Mouse (Mus musculus) kidney, postnatal 36 days (tissue): Measurements from ENCODE around the gene Babam2.

Experiments
- DNase-seq, 2 experiments: peaks; one replicate each; pipeline ENCODE4 v3.0.0; 2021 to 2022; ENCODE audit warnings: mixed read lengths in 2 of 2

Gene Babam2

GRCm38 (mm10) chr5:32059254-32059796 lies 361.8 kb downstream of the Babam2 start:
- DNase-seq, result peak in 1 of 2 experiments; percentile 28

- DNase-seq, result no peak
Measured at GRCm38 (mm10) chr5:32060485-32060884, 363.0 kb downstream of the Babam2 start.

- no peak for DNase-seq
Measured at GRCm38 (mm10) chr5:32061854-32062253, 364.4 kb downstream of the Babam2 start.

GRCm38 (mm10) chr5:32064341-32065105 lies 367.0 kb downstream of the Babam2 start:
- no peak for DNase-seq

- no peak for DNase-seq
Measured at GRCm38 (mm10) chr5:32066015-32066734, 368.7 kb downstream of the Babam2 start.

- DNase-seq, result no peak
Measured at GRCm38 (mm10) chr5:32066839-32067238, 369.4 kb downstream of the Babam2 start.

- DNase-seq, result no peak
Measured at GRCm38 (mm10) chr5:32068616-32069015, 371.1 kb downstream of the Babam2 start.

- no peak for DNase-seq
Measured at GRCm38 (mm10) chr5:32069096-32069495, 371.6 kb downstream of the Babam2 start.

GRCm38 (mm10) chr5:32069566-32070169 lies 372.2 kb downstream of the Babam2 start:
- DNase-seq, result peak in 1 of 2 experiments; percentile 43

GRCm38 (mm10) chr5:32070781-32071180 lies 373.3 kb downstream of the Babam2 start:
- no peak for DNase-seq

GRCm38 (mm10) chr5:32071314-32071713 lies 373.8 kb downstream of the Babam2 start:
- no peak for DNase-seq

- no peak for DNase-seq
Measured at GRCm38 (mm10) chr5:32071824-32072223, 374.3 kb downstream of the Babam2 start.

GRCm38 (mm10) chr5:32072877-32073276 lies 375.4 kb downstream of the Babam2 start:
- DNase-seq, result no peak

GRCm38 (mm10) chr5:32074053-32074452 lies 376.6 kb downstream of the Babam2 start:
- no peak for DNase-seq

GRCm38 (mm10) chr5:32077139-32077538 lies 379.7 kb downstream of the Babam2 start:
- no peak for DNase-seq

GRCm38 (mm10) chr5:32078986-32079385 lies 381.5 kb downstream of the Babam2 start:
- no peak for DNase-seq

- no peak for DNase-seq
Measured at GRCm38 (mm10) chr5:32080490-32081219, 383.2 kb downstream of the Babam2 start.

- peak; percentile 29 to 36 for DNase-seq
Measured at GRCm38 (mm10) chr5:32084401-32084804, 386.9 kb downstream of the Babam2 start.

- no peak for DNase-seq
Measured at GRCm38 (mm10) chr5:32085566-32085965, 388.1 kb downstream of the Babam2 start.

- no peak for DNase-seq
Measured at GRCm38 (mm10) chr5:32085971-32086370, 388.5 kb downstream of the Babam2 start.

GRCm38 (mm10) chr5:32086526-32087090 lies 389.1 kb downstream of the Babam2 start:
- peak; percentile 65 to 70 for DNase-seq

GRCm38 (mm10) chr5:32089481-32089880 lies 392.0 kb downstream of the Babam2 start:
- no peak for DNase-seq
